Mouse (Mus musculus) lung, postnatal 0 days (tissue): ENCODE measurements around the gene C130050O18Rik.

Experiments
- CTCF ChIP-seq: IDR thresholded peaks from 2 replicates; pipeline ENCODE4 v1.5.1; 2016; ENCODE audit warnings: antibody characterized with exemption, mild to moderate bottlenecking
- EP300 ChIP-seq: IDR thresholded peaks from 2 replicates; pipeline ENCODE4 v1.6.1; 2016; ENCODE audit warnings: antibody characterized with exemption, mild to moderate bottlenecking, control low read depth

DNA sequence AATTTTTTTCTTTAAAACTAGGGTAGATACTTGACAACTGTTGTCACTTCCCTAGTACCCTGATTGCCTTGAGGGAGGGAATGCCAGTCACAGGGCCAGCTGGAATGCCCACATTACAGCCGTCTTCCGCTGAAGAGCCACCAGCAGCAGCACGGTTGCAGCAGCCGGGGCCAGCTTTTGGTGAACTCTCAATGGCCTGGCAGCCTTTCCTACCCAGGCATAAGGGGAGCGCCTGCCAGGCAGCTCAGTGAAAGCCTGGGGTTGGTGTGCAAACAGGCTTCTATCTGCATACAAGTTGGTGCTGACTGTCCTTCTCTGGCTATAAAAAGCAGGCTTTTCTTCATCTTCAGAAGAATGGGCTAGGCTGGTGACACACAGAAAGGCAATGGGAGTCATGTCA lies 35.4 kb downstream of the C130050O18Rik start:
- TF ChIP-seq CTCF (no peak), EP300 (no peak)
